Mouse (Mus musculus) left cerebral cortex, postnatal 14 days (tissue): ENCODE results near the gene Hivep3. TPM values are rescaled to one million over a fixed set of nuclear protein-coding genes. Genes with fewer than 3 reads are reported as not detected.

ENCODE experiments used
- DNase-seq, 2 experiments: peaks; one replicate each; pipeline ENCODE4 v3.0.0; 2021 to 2022; ENCODE audit warnings: low spot score in 2 of 2, mixed read lengths in 1 of 2
- intact Hi-C: fragments of 180-260 bp; cut with DNase I; formaldehyde crosslinking; loops from one replicate; pipeline ENCODE4 v1.15.1; 2025
- total RNA-seq, 2 experiments: library from RNA; stranded (reverse); gene quantifications; 2 replicates each; pipeline ENCODE4 v1.2.3; 2021

The Hivep3 gene
- total RNA-seq, 2 experiments from 2014 or later = 65.4 to 79.8 TPM

DNA sequence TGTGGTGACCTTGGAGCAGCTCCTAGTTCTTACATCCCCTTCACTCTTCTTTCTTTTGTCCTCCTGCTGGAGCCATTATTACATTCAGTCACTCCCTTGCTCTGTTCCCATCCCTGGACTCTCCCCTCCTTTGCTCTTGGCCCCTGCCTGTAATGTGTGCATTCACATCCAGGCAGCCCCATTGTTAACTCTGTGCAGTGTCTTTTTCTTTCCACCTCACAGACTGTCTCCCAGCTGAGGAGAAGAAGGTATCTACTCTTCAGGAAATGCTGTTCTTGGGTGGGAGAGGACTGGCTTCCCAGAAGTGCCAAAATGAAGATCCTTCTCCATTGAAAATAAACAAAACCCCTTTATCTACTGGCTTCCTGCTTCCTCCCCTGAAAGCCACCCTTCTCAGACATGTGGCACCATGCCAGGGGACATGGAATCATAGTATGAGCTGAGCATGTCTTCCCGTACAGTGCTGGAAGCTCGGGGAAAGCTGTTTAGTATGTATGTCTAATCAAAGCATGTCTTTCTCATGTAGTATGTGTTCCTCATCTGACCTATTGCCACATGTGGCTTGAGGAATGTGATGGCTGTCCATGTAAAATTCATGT is 17.9 kb downstream of the Hivep3 start:
- intact Hi-C loops = no loop called here
- DNase-seq = no peak

DNA sequence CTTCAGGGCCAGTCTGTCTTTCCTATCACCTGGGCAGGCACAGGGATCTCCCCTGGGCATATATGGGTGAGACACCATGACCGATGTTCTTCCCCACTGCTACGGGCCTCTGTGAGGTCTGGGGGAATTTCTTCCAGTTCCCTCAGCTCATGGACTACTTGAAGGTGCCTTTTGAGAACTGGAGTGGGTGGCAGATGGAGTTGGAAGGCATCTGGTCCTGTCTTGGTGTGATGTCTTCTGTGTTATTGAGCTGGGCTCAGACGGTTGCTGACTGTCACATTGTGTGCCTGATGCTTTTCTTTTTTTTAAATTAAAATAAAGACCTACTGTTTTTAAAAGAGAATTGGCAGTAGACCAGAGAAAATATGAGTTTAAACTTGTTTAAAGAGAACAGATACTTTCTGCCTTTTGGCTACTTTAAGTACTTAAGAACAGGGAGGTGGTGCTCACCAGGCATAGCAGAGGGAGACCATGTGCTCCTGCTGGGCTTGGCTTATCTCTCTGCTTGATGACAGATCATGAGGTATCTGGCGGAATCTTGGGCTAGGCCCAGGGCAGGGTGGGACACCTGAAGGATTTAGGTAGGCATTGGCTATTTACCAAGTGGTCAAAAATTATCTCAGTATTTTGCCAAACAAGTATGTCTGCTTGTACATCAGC is 26.1 kb downstream of the Hivep3 start:
- DNase-seq = peak; percentile 35 to 79
- intact Hi-C loops = no loop called here

DNA sequence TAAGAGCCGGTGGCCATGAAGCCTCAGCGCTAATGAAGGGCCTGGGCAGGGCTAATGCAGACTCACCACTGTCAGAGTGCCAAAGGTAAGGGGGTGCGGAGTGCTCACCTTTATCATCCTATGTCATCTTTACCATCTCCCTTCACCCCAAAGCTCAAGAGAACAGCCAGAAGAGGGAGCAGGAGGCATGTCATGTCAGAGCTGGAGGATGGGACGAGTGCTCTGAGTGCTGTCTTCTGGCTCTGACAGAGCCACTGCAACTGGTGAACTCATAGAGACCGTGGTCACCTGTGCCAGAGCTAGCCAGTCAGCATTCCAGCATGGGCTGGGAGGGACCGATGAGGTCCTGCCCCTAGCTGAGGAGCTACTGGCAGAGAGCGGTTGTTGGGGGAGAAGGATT is 27.2 kb downstream of the Hivep3 start:
- DNase-seq = no peak
- intact Hi-C loops = no loop called here

DNA sequence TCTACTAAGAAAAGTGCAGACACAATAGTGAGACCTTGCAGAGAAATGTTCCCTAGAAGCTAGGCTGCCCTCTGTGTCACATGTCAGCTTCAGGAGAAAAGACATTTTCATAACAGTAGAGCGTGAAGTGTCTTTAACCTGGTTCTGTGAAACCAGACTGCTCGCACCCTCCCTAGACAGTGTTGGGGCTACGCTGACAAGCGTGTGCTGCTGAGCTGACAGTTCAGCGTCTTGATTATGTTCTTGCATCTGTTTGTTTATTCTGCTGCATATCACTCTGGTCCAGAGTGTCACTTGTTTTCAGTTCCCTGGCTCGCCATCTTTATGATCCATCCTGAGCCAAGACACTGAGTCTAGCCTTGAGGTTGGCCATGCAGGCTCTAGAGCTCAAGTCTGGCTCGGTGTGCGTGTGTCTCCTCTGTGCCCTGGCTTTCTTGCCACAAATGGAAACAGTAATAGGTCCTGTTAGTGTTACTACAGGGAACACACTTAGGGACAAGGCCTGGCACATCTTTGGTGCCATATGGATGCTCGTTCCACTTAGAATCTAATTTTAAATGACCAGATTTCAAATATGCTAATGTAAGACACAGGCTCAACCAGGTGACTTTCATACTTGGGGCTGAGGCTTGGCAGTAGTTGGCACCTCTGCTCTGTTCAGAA is 28.0 kb downstream of the Hivep3 start:
- peak in 1 of 2 experiments; percentile 63 for DNase-seq
- intact Hi-C loops = no loop called here

DNA sequence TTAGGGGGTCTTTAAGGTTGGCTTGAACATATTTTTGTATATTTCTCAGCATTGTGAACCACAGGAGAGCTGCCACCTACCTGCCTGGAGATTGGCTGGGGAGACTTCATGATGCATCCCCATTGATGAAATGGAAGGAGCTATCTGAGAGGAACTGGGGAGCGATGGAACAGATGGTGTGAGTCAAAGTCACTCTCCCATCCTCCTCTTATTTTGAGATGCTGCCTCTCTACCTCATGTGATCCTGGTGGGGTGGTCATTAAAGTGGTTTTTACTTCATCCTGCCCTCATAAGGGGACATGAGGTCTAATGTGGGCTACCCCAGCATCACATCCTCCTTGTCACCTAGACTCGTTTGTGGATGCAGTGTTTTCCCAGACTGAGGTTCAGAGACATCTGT is 28.6 kb downstream of the Hivep3 start:
- intact Hi-C loops = no loop called here
- DNase-seq = no peak

DNA sequence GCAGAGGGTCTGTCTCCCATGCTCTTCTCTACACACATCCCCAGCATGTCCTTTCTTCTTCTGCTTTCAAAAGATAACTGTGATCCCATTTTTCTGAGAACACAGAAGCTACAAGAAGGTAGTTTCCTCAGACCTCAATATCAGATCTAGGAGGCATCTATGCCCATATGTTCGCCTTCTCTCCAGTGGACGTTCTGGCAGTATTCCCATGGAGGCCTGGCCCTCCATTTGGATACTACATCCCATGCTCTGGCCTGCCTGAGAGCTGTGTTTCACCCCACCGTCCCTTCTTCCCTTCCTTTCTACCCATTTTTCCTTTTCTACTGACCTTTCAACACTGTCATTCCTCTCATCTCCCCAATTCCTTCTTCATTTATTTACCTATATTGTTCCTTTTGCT is 34.5 kb downstream of the Hivep3 start:
- DNase-seq = no peak
- intact Hi-C loops = no loop called here

DNA sequence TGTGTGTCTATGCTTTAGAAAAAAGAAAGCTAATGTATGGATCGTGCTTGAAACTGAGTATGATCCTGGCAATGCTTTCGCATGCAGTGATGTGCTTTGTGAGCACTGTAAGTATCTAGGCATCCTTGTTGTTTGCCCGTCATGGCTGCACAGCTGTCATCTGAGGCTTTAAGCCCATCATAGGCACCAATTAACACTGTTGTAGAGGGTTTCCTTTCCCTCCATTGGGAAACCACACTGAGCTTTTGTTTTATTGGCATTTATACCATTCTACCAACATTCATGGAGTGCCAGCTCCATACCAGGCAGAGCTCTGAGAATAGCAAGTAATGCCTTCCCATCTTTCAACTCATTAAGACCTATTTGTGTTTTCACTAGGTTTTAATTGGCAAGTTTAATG is 42.3 kb downstream of the Hivep3 start:
- intact Hi-C loops = no loop called here
- DNase-seq = no peak

DNA sequence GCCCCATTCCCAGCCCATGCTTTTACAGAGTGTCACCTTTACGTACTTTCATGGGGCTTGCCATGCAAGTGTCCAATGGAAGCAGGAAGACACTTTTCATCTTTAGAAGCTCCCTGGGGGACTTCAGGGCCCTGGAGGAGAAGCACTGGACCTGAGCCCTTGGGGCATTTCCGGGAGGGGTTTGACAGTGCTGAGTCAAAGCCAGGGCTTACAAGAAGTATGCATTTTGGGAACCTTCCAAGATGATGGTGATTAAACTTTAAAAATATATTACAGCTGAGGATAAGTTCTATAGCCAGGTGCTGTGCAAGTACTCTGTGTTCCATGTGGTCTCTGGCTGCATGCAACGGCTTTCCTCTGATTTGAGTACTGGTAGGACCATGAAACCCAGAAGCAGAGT is 43.6 kb downstream of the Hivep3 start:
- intact Hi-C loops = no loop called here
- no peak for DNase-seq

DNA sequence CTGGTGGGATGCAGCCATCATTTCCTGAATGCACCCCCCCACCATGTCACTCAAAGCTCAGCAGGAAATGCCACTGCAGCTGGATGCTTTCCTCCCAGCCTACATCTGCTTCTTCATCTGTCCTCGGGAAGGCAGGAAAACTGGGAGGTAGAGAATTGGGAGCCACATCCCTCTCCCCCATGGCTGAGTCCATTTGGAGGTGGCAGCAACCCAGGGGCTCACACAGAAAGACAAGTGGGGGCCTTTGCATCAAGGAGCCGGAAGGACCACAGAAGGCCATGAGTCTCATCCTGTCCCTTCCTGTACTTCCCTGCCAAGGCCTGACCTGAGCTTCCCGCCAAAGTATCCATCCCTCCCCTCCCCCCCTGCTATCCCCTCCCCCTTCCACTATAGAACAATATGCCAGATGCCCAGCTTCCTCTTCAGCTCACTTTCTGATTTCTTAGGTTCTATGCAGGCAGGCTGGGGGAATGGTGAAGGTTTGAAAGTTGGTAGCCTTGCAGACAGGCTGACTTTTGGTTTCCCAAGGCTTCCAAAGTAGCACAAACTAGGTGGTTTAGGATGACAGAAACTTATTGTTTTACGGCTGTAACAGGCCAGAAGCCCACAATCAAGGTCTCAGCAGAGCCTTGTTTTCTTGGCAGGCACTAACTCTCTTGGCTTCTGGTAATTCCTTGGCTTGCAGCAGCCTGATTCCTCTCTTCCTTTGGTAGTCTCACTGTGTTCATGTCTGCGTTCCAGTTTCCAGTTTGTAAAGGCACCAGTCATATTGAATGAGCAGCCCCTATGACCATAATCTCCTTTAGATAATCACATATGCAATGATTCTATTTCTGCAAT is 46.2 kb downstream of the Hivep3 start:
- intact Hi-C loops = no loop called here
- DNase-seq = peak in 1 of 2 experiments; percentile 25

DNA sequence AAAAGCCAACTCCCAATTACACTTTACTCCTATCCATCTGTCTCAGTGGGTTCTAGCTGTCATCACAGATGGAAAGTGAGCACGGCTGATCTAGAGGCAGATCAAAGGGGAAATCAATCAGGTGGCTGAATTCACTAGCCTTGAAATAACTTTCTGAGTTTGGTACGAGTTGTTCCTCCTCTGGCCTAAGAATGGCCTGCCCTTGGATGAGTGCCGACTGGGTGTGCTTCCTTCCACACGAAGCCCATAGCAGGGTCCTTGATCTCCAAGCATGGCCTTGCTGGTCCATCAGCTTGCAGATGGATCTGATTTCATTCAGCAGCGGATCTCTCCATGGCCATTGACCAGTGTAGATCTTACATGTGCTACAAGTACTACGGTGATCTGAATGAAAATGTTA is 47.3 kb downstream of the Hivep3 start:
- intact Hi-C loops = no loop called here
- no peak for DNase-seq

DNA sequence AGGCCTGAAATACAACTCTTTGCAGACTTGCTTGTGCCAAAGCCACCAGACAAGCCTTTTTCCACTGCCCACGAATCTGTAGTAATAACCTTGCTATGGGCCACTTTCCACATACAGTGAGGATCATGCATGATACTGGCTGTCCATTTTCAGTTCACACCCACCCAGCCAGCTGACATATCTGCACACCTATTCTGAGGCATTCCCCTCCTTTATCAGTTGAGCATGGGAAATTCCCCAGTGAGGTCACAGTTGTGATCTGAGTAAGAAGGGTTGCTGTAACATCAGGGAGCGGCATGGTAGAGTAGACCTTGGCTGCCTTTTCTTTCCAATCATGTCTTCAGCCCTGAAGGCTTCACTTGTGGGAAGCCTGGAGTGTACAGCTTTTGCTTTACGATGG is 51.4 kb downstream of the Hivep3 start:
- no peak for DNase-seq
- intact Hi-C loops = no loop called here

DNA sequence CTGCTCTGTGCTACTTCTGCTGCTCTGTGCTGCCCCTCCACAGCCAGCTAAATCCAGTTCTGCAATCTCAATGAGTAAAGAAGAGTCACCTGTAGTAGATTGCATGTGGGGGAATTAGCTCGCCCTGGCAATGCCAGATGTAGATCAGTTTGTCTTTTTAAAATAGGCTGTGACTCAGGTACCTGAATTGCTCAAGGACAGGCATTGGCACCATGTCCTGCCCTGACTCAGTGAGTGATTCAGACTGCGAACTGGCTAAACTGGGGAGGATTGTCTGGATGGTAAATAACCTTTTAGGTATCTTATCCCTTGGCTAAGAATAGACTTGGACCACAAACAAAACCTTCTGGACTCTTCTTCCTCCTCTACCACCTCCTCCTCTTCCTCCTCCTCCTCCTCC is 52.7 kb downstream of the Hivep3 start:
- intact Hi-C loops = no loop called here
- no peak for DNase-seq

DNA sequence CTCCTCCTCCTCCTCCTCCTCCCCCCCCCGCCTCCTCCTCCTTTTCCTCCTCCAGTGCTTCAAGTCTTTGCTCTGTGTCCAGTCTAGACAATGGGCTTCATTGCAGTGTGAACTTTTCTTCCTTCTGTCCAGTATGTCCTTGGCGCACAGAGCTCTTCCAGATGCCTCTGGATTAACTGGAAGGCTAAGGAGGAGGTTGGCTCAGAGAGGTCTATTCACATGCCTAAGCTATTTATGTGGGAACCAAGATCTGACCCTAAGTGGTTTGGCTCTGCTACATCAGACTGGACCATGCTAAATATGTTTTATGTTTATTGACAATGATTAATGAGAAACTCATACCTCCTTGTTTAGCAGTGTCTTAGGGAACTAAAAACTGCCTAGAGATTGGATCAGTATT is 53.1 kb downstream of the Hivep3 start:
- no peak for DNase-seq
- intact Hi-C loops = no loop called here

DNA sequence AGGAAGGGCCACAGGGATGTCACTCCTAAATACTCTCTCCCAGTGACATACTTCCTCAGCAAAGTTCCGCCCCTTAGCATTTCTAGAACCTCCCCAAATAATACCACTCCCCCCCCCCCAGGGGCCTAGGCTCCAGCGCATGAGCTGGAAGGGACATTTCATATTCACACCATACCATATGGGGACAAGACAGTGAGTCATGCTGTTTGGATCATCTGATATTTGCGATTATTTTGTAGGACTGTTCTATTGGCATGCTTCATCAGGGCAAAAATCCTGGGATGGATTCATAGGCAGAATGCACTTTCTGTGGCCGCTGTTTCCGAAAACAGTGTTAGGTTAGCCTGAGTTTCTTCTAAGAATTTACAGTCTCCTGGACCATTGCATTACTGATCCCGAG is 55.2 kb downstream of the Hivep3 start:
- DNase-seq = no peak
- intact Hi-C loops = no loop called here

DNA sequence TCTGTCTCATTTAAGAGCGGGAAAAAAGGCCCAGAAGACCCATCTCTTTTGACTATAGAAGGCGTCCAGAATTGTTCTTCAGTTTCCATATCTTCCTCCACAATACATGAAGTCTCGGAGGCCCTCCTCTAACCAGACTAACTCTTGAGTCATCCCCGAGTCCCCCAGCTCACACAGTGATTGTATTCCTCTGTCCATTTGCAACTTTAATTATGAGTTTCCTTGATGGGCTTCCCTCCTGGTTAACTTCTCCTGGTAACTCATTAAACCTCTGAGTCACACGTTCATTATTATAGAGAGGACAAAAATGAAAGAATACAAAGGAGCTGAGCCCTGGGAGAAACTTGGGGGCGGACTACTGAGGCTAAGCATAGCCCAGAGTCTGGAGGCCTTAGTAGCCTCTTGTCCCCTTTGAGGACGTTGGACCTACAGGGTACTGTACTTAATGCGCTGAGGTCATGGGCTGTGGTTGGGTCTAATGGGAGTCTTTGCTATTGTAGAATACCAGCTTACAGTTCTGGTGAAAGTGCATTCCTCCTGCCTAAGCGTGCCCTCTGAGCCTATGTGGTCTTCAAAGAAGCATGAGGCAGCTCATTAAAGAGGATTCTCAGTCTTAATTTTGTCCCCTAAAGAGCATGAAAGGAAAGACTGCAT is 56.0 kb downstream of the Hivep3 start:
- intact Hi-C loops = no loop called here
- no peak for DNase-seq

DNA sequence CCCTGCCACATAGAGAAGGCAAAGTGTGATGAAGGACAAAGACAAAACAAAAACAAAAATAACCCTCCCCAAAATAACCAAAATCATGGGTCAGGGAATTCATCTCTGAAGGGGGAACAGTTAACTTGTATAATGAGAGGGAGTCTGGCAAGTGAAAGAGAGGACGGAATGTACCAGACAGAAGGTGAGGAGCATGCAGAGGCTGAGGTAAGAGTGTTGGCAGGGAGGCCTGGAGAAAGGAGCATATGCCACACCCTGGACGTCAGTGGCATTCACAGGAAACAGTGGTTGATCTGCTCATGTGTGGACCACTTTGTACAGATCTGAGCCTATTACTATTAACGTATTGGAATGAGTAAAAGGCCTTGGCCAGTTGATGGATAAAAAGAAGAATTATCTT is 65.3 kb downstream of the Hivep3 start:
- no peak for DNase-seq
- intact Hi-C loops = no loop called here

DNA sequence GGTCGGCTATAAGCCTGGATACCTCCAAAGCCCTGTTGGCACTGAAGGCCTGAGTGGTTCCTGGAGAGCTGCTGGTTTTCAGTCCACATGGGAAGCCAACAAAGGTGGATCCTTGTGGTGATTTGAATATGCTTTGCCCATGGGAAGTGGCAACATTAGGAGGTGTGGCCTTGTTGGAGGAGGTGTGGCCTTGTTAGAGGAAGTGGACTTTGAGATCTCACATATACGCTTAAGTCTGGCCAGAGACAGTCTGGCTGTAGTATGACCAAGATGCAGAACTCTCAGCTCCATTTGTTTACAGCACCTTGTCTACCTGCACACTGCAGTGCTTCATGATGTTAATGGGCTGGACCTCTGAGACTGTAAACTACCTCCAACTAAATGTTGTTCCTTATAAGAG is 73.0 kb downstream of the Hivep3 start:
- no peak for DNase-seq
- intact Hi-C loops = no loop called here

DNA sequence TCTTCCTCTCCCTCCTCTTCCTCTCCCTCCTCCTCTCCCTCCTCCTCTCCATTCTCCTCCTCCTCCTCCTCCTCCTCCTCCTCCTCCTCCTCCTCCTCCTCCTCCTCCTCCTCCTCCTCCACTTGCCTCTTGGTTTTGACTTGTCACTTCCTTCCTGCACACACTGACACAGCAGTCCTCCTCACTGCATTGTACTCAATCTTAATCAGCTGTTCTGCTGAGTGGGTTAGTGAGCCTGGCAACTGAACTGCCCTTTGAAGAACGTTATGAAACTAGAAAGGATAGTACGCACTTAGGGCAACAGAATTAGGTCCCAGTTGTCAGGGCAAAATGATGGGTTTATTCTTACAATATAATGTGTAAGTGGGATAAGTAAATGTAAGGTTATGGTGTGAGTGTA is 73.8 kb downstream of the Hivep3 start:
- intact Hi-C loops = no loop called here

DNA sequence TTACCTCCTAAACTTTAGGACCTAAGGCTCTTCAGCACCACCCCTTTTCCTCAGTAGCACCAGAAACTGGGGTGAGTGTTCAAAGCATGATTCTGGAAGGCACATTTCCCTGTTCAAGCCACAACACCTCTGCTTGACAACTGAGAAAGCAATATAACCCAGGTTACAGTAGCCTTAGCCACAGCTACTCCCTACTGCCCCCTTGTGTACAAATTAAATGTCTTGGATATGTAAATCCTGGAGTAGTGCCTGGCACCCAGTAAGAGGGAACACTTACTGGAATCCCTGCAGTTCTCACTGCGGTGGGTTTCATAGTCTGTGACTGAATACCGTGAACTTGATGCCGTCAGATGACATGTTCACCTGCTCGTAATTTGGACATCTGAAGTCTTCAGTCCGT is 75.7 kb downstream of the Hivep3 start:
- peak; percentile 41 to 89 for DNase-seq
- intact Hi-C loops = no loop called here

More for the DNA sequence above, 73.8 kb downstream of the Hivep3 start:
- DNase-seq = no peak

DNA sequence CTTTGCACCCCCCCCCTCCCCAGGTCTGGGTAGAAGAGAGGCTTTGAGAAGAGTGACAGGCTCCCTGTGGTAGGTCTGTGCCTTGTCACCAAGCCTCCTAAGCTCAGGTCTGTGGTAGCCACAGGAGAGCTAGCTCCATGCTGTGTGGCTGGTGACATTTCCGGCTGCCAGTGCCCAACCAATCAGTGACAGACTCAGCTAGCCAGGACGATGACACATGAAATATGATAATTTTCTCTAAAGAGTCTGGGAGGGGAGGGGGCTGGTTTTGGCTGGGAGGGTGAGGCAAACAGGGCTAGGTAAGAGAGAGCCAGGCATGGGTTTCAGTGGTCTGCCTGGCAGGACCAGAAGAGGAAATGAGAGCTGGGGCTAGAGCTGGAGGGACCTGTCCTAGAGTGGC is 79.2 kb downstream of the Hivep3 start:
- DNase-seq = peak; percentile 60 to 83
- intact Hi-C loops = loop anchor here (5.0 to 10.0 kb wide), 3 partner anchors 80 to 315 kb away; partner anchors contain the start of gene Hivep3
